Mouse (Mus musculus) CH12.LX (cell line): ENCODE data around the gene Creb3l2.

Experiments used
- CHD2 ChIP-seq: IDR thresholded peaks from 2 replicates; pipeline ENCODE4 v1.6.1; 2011; ENCODE audit warnings: low read length, improper control_type of control experiment
- EP300 ChIP-seq: IDR thresholded peaks from 2 replicates; pipeline ENCODE4 v1.6.1; 2011; ENCODE audit warnings: low read length, improper control_type of control experiment
- MXI1 ChIP-seq: IDR thresholded peaks from 2 replicates; pipeline ENCODE4 v1.6.1; 2011; ENCODE audit warnings: mild to moderate bottlenecking, low read depth, low read length, improper control_type of control experiment
- POLR2A ChIP-seq: IDR thresholded peaks from 2 replicates; pipeline ENCODE4 v1.6.1; 2011; ENCODE audit warnings: low read depth, mild to moderate bottlenecking, improper control_type of control experiment, low read length
- USF1 ChIP-seq: IDR thresholded peaks from 2 replicates; pipeline ENCODE4 v1.6.1; 2014; ENCODE audit warnings: low read depth, mild to moderate bottlenecking, inconsistent platforms, low read length, improper control_type of control experiment

DNA sequence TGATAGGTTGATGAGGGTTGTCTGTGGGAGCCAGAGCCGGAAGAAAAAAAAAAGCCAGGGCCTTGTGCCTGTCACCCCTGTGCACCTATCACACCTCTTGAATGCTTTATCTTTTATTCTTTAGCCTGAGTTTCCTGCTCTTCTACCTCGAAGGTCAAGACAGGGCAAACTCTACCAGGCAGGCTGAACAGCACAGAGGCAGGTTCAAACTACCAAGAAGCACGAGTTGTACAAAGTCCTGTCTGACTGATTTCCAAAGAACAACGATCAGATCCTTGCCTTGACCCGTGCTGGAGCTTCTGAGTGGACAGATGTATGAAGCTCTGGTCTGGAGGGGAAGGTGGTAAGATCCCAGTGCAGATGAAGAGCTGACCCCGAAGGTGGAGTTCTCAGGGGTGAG lies 20.8 kb downstream of the Creb3l2 start:
- TF ChIP-seq POLR2A (no peak), EP300 (no peak), CHD2 (no peak), USF1 (no peak), MXI1 (no peak)
